Mouse (Mus musculus) right cerebral cortex, postnatal 14 days (tissue): ENCODE results near the gene Zbtb7b.
"Not testable (repeated sequence)": the region's sequence is repeated elsewhere in the genome, so short reads cannot be mapped to it uniquely, and the experiment has no call there.

ENCODE experiments used
- DNase-seq: peaks from one replicate; pipeline ENCODE4 v3.0.0; 2022

Zbtb7b gene

DNA sequence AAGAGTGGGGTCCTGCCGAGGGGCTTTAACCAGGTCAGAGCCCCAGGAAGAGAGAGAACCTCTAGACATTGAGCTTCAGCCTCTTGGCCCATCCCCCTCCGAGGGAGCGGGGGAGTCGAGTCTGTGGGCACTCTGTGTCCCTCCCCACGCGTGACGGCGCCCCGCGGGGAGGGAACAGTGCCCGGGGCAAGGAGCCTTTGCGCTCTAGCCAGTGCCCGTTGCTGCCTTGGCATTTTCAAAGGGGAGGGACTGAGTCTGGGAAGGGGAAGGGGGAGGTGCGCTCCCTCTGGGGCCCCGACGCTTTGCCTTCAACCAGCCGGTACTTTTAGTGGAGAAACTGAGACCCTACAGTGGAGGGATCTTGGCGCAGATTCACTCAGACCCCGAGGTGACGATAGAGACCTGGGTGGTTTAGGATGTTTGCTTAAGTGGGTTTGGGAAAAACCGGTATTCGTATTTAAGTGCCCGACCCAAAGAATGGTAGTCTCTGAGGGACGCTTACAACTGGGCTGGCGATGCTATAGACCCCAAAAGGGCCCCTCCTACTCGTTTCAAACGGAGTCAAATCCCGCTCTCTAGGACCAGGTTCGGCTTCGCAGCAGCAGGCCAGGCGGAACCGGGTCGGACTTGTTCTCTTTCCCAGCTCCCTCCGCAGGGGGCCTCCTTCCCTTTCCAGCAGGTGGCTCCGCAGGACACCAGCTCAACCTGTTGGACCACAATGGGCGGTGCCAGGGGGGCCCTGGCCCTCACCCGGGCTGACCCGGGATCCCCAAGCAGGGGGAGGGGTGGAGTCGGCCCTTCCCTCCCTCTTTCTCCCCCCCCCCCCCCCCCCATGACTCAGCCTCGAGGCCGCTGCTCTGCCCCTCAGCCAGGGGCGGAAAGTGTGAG is at the start of gene Zbtb7b:
Gene Zbtb7b, minus strand, starts transcription at position 771 of the 888 bp plus-strand sequence.
- DNase-seq, result peak; percentile 60

DNA sequence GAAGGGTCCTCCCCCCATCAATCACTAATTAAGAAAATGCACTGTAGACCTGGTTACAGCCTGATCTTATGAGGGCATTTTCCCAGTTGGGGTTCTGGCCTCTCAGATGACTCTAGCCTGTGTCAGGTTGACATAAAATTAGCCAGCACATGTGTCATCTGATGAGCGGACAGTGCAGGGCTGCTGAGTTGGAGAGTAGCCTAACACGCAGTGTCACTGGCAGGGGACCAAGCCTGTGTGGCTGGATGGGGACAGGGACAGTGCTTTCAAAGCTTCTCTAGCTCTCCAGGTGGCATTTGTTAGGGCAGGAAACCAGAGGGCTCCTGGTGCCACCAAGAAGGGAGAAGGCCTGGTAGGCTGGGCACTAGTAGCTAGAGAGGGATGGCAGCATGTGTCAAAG is 46.1 kb upstream of the Zbtb7b start:
- no peak for DNase-seq

DNA sequence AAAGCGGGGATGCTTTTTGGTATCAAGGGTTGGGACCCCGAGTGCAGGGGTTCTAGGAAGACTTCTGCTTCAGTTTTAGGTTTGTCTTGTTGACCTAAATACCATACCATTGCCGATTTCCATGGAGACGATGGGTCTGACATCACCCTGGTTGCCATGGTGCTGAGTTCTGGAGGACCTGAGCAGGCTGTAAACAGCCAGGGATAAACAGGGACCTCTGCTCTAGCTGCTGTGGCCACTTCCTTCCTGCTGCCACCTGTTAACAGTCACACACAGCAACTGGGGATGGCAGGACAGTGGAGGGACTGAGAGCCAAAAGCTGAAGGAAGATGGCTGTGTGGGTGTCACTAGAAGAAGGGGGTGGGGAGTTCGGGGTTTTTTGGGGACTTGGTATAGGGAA is 42.7 kb upstream of the Zbtb7b start:
- DNase-seq, result no peak

DNA sequence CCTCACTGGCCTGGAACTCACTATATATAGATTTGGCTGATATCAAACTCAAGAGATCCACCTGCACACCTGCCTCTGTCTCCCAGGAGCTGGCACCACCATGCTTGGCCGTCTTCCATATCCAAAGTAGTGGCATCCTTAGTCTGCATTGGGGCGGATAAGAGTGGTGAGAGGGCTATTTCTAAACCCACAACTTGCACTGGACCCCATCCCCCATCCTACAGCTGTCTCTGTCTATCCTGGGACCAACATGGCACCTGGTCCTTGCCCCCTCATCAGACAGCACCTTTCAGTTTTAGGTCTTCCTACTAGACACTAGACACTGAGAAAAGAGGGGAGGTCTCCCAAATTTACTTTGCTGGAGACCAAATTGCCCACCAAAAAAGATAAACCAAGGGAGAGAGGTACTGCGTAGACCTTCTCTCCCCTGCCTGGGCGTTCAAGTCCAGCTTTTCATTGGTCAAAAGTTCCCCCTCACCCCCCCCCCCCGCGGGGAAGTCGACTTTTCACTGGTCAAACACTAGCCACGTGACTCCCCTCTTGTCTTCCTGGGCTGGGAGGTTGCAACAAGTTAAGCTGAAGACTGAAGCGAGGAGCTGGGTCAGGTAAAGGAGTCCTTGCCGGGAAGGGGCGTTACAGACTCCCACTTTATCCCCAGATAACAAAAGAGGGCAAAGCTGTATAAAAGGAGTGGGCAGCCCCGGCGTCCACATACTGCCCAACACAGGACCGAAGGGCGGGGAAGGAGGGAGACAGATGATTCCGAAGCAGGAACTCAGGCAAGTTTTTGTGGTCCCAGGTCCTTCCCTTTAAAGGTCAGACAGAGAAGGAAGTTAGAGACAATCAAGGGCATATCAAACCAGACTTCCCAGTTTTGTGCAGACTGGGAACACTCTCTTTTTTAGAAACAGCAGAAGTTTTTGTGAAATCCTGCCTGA is 41.9 kb upstream of the Zbtb7b start, which contains the start of gene Pbxip1:
Gene Pbxip1, plus strand, starts transcription at position 531 of the 938 bp plus-strand sequence.
- no peak for DNase-seq

DNA sequence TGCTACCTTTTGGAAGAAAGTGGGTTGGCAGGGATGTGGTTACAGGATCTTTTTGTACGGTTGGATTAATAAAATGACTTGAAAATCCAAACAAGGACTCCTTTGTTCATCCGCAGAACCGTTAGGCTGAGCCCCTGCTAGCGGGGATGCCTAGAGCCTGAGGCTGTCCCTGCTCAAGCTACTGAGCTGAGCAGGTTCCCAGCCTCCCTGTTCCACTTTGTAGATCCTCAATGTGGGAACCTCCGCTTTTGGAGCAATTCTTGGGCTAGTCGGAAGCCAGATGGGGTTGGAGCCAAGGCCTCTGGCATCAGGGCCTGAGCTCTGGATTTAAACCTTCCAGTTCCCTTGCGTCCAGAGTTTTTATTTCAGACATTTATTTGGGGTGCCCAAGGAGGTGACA is 40.5 kb upstream of the Zbtb7b start:
- no peak for DNase-seq

DNA sequence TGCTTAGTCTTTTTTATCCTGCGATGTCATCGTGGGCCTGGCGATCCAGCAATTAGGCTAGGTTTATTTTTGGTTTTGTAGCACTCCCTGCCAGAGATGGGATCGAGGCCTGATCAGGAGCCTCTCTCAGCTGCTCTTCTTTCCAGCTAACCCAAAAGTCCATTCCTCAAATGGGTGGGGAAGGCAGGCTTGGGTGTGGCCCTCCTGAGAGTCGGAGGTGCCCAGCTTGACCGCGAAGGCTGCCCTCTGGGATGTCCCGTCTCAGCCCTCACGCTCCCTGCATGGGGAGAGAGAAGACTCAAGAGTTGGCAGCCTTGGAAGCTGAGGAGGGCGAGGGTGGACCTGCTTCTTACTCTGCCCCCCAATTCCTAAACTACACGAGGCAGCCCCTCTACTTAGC is 40.0 kb upstream of the Zbtb7b start:
- DNase-seq, result no peak

DNA sequence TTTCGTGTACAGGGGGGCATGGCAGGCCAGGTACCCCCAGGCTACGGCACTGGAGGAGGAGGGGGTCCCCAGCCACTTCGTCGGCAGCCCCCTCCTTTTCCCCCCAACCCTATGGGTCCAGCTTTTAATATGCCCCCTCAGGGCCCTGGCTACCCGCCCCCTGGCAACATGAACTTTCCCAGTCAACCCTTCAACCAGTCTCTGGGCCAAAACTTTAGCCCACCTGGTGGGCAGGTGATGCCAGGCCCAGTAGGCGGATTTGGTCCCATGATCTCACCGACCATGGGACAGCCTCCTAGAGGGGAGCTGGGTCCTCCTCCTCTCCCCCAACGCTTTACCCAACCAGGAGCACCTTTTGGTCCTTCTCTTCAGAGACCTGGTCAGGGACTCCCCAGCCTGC is 38.0 kb upstream of the Zbtb7b start:
- no peak for DNase-seq

DNA sequence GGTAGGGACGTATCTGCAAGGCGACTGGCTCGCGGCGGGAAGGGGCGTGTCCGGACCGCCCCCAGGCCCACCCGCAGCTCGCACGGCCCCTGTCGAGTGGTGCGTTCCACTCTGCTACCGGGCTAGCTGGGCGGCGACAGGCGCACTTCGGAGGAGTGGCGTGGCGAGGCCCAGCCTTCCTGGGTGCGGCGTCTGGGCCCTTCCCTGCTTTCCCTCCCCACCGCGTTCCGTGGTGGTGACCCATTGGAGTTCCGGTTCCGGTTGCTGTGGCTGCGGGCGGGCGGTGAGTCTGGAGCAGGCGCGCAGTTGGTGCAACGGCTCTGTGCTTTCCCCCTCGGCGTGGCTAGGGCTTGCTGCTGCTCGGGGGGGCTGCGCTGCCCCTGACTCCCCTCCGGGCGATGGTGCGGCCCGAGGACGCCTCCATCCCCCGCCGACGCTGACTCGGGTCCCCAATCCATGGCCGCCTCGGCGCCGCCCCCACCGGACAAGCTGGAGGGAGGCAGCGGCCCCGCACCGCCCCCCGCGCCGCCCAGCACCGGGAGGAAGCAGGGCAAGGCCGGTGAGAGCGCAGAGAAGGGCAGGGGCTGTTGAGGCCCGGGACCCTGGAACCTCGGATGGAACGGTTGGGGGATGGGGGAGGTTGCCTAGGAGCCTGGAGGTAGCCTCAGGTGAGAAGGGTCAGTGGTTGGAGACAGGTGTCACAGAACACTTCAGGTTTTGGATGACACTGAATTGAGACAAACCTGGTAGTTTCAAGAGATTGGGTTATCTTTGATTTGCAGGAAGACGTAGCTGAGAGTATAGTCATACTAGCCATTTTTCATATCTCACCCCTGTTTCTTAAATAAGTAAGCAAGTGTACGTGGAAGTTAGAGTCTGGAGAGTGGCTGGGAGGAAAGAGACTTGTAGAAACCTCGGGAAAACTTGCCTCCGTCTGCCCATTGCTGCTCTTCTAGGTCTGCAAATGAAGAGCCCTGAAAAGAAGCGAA is 35.9 kb upstream of the Zbtb7b start, which contains the start of gene Pygo2:
Gene Pygo2, plus strand, starts transcription at position 44 of the 989 bp plus-strand sequence.
- DNase-seq, result peak; percentile 96

DNA sequence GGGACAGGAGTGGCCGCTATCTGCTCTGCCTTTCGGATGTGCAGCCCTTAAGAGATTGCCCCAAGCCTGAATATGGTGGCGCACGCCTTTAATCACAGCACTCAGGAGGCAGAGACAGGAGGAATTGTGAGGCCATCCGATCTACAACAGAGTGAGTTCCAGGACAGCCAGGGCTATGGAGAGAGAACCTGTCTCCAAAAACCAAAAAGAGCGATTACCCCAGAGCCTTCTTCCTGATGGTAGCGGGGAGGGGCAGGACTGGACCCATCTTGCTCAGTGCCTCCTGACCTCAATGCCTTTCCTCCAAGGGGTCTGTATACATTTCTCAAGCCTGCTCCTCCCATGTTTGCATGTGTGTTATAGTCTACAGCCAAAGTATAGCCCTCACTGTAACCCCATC is 34.4 kb upstream of the Zbtb7b start:
- DNase-seq, result not testable (repeated sequence)

DNA sequence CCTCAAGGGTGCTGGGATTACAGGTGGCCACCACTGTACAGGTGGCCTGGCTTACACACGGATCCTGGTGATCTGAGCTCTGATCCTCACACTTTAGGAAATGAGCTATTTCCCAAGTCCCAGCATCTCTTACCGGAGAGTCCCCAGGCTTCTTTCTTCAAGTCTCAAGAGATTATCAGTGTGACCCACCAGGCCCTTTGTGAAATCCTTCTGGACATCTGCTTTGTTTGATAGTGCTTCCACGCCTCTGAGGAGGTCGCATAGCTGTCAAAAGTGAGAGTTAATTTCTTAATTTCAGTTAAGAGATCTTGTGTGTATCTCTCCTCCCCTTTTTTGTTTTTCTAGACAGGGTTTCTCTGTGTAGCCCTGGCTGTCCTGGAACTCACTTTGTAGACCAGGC is 31.3 kb upstream of the Zbtb7b start:
- no peak for DNase-seq

DNA sequence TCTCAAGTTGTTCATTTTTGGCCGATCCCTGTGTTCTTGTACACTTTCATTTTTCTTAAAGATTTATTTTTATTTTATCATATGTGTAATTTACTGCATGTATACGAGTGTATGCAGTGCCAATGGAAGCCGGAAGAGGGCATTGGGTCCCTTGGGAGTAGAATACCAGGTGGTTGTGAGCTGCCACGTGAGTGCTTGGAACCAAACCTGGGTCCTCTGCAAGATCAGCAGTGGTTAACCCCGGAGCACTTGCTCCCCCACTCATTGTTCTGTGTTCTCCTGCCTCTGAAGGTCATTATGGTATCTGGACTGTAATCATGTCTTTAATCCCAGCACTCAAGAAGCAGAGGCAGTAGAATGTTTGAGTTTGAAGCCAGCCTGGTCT is 30.6 kb upstream of the Zbtb7b start:
- DNase-seq, result no peak

DNA sequence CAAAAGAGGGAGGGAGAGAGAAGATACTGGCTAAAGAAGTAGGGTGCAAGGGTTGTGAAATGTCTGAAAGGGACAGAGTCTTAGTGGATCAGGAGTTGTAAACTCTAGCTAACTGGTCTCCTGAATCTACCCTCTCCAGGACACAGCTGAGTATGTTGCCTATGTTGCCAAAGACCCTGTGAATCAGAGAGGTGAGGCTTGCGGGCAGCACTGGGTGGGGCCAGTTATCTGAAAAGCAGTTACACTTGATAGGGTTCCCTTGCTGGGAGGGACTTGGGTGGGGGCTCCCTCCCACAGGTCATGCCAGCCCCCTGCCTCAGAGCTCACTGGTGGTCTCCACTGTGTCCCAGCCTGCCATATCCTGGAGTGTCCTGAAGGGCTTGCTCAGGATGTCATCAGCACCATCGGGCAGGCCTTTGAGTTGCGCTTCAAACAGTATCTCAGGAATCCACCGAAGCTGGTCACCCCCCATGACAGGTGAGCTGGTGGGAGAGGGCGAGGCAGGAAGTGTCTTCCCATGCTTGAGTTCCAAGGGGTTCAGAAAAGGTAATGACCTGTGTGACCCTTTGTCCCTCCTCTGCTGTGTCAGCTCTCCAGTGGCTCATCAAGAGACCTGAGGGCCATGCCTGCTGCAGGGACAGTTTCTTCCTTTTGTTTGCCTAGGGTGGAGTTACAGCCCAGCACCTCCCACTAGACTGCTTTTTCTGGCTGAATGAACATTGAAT is 30.0 kb upstream of the Zbtb7b start:
- no peak for DNase-seq

DNA sequence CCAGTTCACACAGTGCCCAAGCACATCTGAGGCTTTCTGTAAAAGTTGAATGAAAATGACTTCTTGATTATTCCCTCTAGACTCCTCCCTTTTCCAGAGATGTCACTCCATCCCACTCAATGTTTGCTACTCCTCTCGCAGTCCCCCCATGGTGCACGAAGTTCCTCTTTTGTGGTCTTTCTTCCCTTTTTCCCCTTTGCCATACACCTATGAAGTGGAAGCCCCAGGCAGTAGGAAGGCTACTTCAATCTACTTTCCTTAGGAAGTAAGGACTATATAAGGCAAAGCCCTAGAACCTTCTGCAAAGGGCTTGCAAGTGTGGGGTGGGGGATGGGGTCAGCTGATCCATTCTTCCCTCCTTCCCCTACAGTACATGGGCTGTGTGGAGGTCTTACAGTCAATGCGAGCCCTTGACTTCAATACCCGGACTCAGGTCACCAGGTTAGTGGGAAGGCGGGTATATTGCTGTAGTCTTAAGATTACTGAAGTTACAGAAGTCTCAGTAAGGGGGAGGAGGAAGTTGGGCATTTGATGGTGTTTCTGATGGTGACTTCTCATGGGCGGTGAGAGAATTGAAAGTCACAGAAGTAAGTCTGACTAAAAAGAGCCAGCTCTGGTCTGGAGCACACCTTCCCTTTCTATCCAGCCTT is 28.1 kb upstream of the Zbtb7b start:
- DNase-seq, result no peak

DNA sequence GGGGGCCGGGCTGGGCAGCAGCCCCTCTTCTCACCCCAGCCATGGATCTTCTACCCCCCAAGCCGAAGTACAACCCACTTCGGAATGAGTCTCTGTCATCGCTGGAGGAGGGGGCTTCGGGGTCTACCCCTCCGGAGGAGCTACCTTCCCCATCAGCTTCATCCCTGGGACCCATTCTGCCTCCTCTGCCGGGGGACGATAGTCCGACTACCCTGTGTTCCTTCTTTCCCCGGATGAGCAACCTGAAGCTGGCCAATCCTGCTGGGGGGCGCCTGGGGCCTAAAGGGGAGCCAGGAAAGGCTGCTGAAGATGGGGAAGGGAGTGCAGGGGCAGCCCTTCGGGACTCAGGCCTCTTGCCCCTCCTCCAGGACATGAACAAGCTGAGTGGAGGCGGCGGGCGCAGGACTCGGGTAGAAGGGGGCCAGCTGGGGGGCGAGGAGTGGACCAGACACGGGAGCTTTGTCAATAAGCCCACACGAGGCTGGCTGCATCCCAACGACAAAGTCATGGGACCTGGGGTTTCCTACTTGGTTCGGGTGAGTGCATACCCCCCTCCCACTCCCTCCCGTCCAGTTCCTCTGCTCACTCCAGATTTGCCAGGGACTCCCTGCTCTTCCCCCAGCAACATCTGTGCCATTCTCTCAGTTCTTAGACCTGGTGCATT is 27.4 kb upstream of the Zbtb7b start:
- no peak for DNase-seq

DNA sequence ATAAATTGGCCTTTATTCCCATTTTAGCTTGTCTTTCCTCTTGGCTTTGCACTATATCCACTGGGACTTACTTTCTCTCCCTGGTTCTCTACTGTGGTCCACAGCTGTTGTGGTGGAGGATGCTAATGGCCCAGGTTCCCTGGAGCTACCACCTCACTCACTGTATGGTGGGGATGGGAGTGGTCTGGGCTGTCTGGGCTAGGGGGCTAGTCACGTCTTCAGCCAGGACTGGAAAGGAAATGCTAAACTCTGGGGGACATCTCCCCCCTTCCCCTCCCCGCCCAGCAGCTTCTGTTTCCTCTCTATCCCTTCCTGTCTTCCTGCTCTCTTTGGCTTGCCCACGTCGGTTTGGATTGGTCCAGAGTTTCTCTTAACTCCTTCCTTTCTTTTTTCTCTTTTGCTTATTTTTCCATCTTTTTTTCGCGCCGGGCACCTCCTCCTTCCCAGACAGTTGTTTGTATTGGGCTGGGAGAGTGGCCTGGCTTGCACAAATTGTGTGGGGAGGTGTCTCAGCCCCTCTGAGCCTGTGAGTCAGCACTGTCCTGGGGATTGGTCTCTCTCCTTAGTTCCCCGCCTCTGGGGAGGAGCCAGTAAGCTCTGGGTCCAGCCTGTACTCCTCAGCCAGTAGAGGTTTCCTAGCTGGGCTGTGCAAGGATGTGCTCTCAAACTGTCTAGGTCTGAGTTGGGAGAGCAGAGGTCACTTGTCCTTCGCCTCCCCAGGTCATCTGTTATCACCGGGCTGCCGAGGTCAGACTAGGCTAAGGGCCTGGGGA is 26.6 kb upstream of the Zbtb7b start:
- DNase-seq, result peak; percentile 45

DNA sequence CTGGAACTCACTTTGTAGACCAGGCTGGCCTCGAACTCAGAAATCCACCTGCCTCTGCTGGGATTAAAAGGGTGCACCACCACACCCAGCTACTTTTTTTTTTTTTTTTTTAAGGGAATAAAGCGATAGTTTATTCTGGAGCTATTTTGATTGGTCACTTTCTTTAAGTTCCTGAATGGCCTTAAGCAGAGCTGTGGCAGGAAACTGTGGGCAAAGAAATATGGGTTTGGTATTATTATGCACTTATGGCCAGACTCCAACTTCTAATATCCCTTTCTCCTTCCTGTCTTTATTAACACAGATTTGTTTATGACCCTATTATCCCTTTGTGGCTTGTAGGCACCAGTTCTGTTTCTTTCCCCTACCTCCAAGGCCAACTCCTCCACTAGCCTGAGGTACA is 25.8 kb upstream of the Zbtb7b start:
- no peak for DNase-seq

DNA sequence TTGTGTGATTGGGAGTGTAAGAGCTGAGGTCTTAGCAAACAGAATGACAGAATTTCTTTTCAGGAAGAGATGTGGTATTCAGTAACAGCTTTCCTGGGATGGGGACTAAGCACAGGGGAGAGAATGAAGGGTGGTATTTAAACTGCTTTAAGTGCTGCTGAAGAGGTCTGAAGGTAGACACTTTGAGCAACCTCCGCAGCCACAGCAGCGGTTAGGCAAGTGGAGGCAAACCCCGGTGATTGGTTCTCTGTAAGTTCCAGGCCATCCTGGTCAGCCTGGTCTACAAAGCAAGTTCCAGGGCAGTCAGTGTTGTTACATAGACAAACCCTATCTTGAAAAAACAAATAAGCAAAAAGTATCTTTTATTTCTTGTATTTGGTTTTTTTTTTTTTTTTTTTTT is 25.4 kb upstream of the Zbtb7b start:
- DNase-seq, result no peak

DNA sequence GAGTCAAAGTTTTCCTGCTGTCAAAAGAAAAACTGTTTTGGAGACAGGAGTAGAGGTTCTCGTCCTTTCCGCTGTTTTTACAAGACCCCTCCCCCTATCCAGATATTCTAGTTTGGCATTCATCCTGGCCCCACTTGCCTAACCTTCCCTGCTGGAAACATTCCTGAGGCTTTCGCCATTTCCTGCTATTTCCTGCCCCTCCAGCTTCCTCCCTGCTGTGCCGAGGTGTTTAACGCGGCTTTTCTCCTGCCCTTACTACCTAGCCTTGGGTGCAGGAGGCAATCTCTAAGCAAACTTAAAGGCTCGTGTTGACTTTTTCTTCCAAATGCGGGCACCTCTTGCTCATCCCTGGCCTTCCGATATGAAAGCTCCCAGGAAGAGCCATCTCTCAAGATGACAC is 25.0 kb upstream of the Zbtb7b start:
- no peak for DNase-seq

DNA sequence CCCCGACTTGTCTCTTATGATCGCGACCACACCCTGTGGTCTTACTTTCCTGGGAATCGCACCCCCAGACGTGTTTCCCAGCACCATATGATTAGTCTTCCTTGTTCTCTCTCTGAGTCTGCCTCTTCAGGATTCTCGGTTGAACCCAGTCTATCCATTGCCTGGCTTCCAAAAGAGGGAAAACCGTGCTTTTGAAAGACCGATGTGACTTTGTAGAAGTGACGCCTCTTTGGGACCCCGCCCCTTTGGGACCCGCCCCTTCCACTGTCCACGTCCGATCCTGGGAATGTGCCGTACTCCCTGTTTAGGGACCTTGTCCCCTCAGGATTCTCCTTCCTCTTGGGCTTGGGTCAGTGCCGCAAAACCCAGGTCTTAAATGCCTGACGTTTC is 24.3 kb upstream of the Zbtb7b start:
- no peak for DNase-seq
